ENCODE assay signal across 8 mouse cellular contexts in the genomic region with DNA sequence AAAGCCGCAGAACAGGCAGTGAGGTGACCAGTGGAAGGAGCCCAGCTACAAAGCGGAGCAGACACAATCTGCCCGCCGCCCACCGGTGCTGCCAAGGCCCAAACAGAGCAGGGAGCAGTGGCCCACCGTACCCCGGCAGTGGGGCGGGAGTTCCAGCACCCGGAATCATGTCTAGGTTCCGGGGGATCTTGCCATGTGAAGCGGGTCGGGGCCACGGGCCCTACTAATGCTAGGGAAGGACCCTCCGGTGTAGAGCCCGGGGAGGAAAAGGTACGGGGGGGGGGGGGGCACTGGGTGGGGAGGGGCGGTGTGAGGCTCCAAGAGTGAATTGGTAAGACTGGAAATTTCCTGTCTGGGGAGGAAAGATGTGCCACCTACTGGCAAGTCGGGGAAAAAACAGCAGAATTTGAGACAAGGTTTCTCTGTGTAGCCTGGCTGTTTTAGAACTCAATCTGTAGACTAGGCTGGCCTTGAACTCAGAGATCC. TPM values are rescaled to one million over a fixed set of nuclear protein-coding genes. Genes with fewer than 3 reads are reported as not detected.
DNase-seq lines count a peak whose midpoint lies in the region; ATAC-seq lines count a peak whose summit lies in the region.

No protein-coding gene starts in this region.

- ATAC-seq in embryonic facial prominence, embryonic 11.5 days (replicated peaks; ENCODE audit: insufficient number of reproducible peaks, low FRiP score, low TSS enrichment, low read depth): no peak; the same call in 1 of the 2 replicates
- peak; percentile 16; the same call in 1 of the 2 replicates for ATAC-seq in hindbrain, embryonic 12.5 days (ENCODE audit: low FRiP score)
- ATAC-seq in midbrain, embryonic 14.5 days (ENCODE audit: low FRiP score, low TSS enrichment): peak; percentile 43; the same call in 1 of the 2 replicates

- H3K4me1 ChIP-seq in embryonic facial prominence, embryonic 11.5 days (ENCODE audit: control insufficient read depth, insufficient read depth, low read length): no peaks in the 10 kb centered on the region
- no peaks in the 10 kb centered on the region for H3K4me1 ChIP-seq in hindbrain, embryonic 12.5 days
- H3K4me1 ChIP-seq in limb, embryonic 10.5 days: peaks cover 3% of the 10 kb centered on the region; the same call in 1 of the 2 replicates
- H3K4me1 ChIP-seq in midbrain, embryonic 14.5 days (ENCODE audit: control insufficient read depth, insufficient read depth, low read length): no peaks in the 10 kb centered on the region

- DNase-seq in adrenal gland, postnatal 10 days: peak; percentile 35
- no peak for DNase-seq in adrenal gland, postnatal 25 days
- DNase-seq in NIH3T3 (ENCODE audit: low read depth): peak; percentile 55
- peak; percentile 69 for DNase-seq in embryonic facial prominence, embryonic 11.5 days (ENCODE audit: low spot score)
- DNase-seq in limb, embryonic 10.5 days (ENCODE audit: low spot score): peak; percentile 46
- peak; percentile 69 for DNase-seq in midbrain, embryonic 14.5 days
- peak; percentile 48 for DNase-seq in thymus, postnatal 4 days

- H3K9me3 ChIP-seq in embryonic facial prominence, embryonic 11.5 days (replicated peaks; ENCODE audit: control insufficient read depth, low read length): no peaks in the 10 kb centered on the region
- H3K9me3 ChIP-seq in hindbrain, embryonic 12.5 days (replicated peaks): no peaks in the 10 kb centered on the region
- H3K9me3 ChIP-seq in limb, embryonic 10.5 days (replicated peaks): no peaks in the 10 kb centered on the region
- H3K9me3 ChIP-seq in midbrain, embryonic 14.5 days (ENCODE audit: control insufficient read depth, low read length): no peaks in the 10 kb centered on the region

- H3K4me2 ChIP-seq in embryonic facial prominence, embryonic 11.5 days (ENCODE audit: low read depth, low read length): peak overlapping the region; percentile 58
- H3K4me2 ChIP-seq in hindbrain, embryonic 12.5 days (replicated peaks): peak overlapping the region; percentile 53
- H3K4me2 ChIP-seq in midbrain, embryonic 14.5 days (ENCODE audit: low read length): peak overlapping the region; percentile 52

- peak overlapping the region; percentile 51 for H3K9ac ChIP-seq in embryonic facial prominence, embryonic 11.5 days (replicated peaks; ENCODE audit: low read length)
- H3K9ac ChIP-seq in hindbrain, embryonic 12.5 days: peak overlapping the region; percentile 51
- 0 out of 2 replicates have a peak overlapping the region, but pooled peaks have one; percentile 23 for H3K9ac ChIP-seq in midbrain, embryonic 14.5 days (replicated peaks; ENCODE audit: low read length)

- no peaks in the 10 kb centered on the region for H3K27me3 ChIP-seq in embryonic facial prominence, embryonic 11.5 days (ENCODE audit: control insufficient read depth, insufficient read depth, low read length)
- no peaks in the 10 kb centered on the region for H3K27me3 ChIP-seq in hindbrain, embryonic 12.5 days
- H3K27me3 ChIP-seq in limb, embryonic 10.5 days (ENCODE audit: low read depth, poor library complexity, severe bottlenecking): no peaks in the 10 kb centered on the region
- H3K27me3 ChIP-seq in midbrain, embryonic 14.5 days (ENCODE audit: control insufficient read depth, insufficient read depth, low read length): no peaks in the 10 kb centered on the region

- peaks cover 3% of the 10 kb centered on the region; the same call in 1 of the 2 replicates for H3K36me3 ChIP-seq in embryonic facial prominence, embryonic 11.5 days (replicated peaks; ENCODE audit: control insufficient read depth, insufficient read depth, low read depth, low read length)
- H3K36me3 ChIP-seq in hindbrain, embryonic 12.5 days: peaks cover 24% of the 10 kb centered on the region
- H3K36me3 ChIP-seq in limb, embryonic 10.5 days: peaks cover 11% of the 10 kb centered on the region
- peaks cover 32% of the 10 kb centered on the region for H3K36me3 ChIP-seq in midbrain, embryonic 14.5 days (ENCODE audit: control insufficient read depth, insufficient read depth, low read length)

- WGBS in embryonic facial prominence, embryonic 11.5 days: 12% methylated on average over 17 of the region's 18 CpGs
- 19% methylated on average over 17 of the region's 18 CpGs for WGBS in hindbrain, embryonic 12.5 days
- WGBS in limb, embryonic 10.5 days: 25% methylated on average over 17 of the region's 18 CpGs
- WGBS in midbrain, embryonic 14.5 days: 31% methylated on average over 18 of the region's 18 CpGs

- peak overlapping the region; percentile 29 for H3K4me3 ChIP-seq in embryonic facial prominence, embryonic 11.5 days (ENCODE audit: low read depth, low read length)
- peak overlapping the region; percentile 33 for H3K4me3 ChIP-seq in hindbrain, embryonic 12.5 days
- peak overlapping the region; percentile 49 for H3K4me3 ChIP-seq in limb, embryonic 10.5 days
- peak overlapping the region; percentile 31 for H3K4me3 ChIP-seq in midbrain, embryonic 14.5 days (replicated peaks; ENCODE audit: low read depth, low read length)

- H3K27ac ChIP-seq in embryonic facial prominence, embryonic 11.5 days (replicated peaks; ENCODE audit: low read depth, low read length): no peak overlapping the region
- no peak overlapping the region for H3K27ac ChIP-seq in hindbrain, embryonic 12.5 days
- peak overlapping the region; percentile 73 for H3K27ac ChIP-seq in limb, embryonic 10.5 days
- H3K27ac ChIP-seq in midbrain, embryonic 14.5 days (replicated peaks; ENCODE audit: low read depth, low read length): no peak overlapping the region

RNA-seq across cellular contexts. Expression of a gene that starts 33.8 kb away (rescaled TPM):
- 10 to 100 TPM; 17.5 to 18.5 TPM for total RNA-seq in adrenal gland, postnatal 10 days (2021)
- 21.2 and 21.9 TPM in 2 replicates for total RNA-seq in adrenal gland, postnatal 25 days (2021)
- polyA plus RNA-seq in embryonic facial prominence, embryonic 11.5 days (2014; fragmentation: Nextera tagmentation; extraction: Ambion mirVana): 65.3 and 77.9 TPM in 2 replicates
- polyA plus RNA-seq in hindbrain, embryonic 12.5 days (2016; fragmentation: Nextera tagmentation; extraction: Ambion mirVana): 133 and 137 TPM in 2 replicates
- polyA plus RNA-seq in limb, embryonic 10.5 days (2016; fragmentation: Nextera tagmentation; extraction: Ambion mirVana): 38.8 and 43.9 TPM in 2 replicates
- 357 and 385 TPM in 2 replicates for polyA plus RNA-seq in midbrain, embryonic 14.5 days (2014; fragmentation: Nextera tagmentation; extraction: Ambion mirVana)

RNA-seq across cellular contexts. Expression of a gene that starts 49.8 kb away (rescaled TPM):
- total RNA-seq in adrenal gland, postnatal 10 days (2021): 10 to 100 TPM; 60.2 to 68.3 TPM
- 11.3 and 11.8 TPM in 2 replicates for total RNA-seq in adrenal gland, postnatal 25 days (2021)
- 0.14 and 0.32 TPM in 2 replicates for polyA plus RNA-seq in embryonic facial prominence, embryonic 11.5 days (2014; fragmentation: Nextera tagmentation; extraction: Ambion mirVana)
- 1.4 and 1.6 TPM in 2 replicates for polyA plus RNA-seq in hindbrain, embryonic 12.5 days (2016; fragmentation: Nextera tagmentation; extraction: Ambion mirVana)
- polyA plus RNA-seq in limb, embryonic 10.5 days (2016; fragmentation: Nextera tagmentation; extraction: Ambion mirVana): not detected in 2 replicates
- polyA plus RNA-seq in midbrain, embryonic 14.5 days (2014; fragmentation: Nextera tagmentation; extraction: Ambion mirVana): 1.1 and 1.2 TPM in 2 replicates

RNA-seq across cellular contexts. Expression of a gene that starts 56.6 kb away (rescaled TPM):
- not detected for total RNA-seq in adrenal gland, postnatal 10 days (2021)
- not detected in 2 replicates for total RNA-seq in adrenal gland, postnatal 25 days (2021)
- polyA plus RNA-seq in embryonic facial prominence, embryonic 11.5 days (2014; fragmentation: Nextera tagmentation; extraction: Ambion mirVana): not detected in 2 replicates
- not detected in 2 replicates for polyA plus RNA-seq in hindbrain, embryonic 12.5 days (2016; fragmentation: Nextera tagmentation; extraction: Ambion mirVana)
- polyA plus RNA-seq in limb, embryonic 10.5 days (2016; fragmentation: Nextera tagmentation; extraction: Ambion mirVana): not detected in 2 replicates
- 0.13 TPM in 1 of 2 replicates, not detected in the other for polyA plus RNA-seq in midbrain, embryonic 14.5 days (2014; fragmentation: Nextera tagmentation; extraction: Ambion mirVana)
